Mouse (Mus musculus) layer of hippocampus, adult 8-10 months (tissue): ENCODE results near the gene Ttc7b. TPM values are rescaled to one million over a fixed set of nuclear protein-coding genes. Genes with fewer than 3 reads are reported as not detected.

Experiments used
- DNase-seq, 2 experiments: peaks; one replicate each; pipeline ENCODE4 v3.0.0; 2022; ENCODE audit warnings: low spot score in 2 of 2
- total RNA-seq, 4 experiments: library from RNA; stranded (reverse); gene quantifications; 2 replicates each; pipeline ENCODE4 v1.2.4; 2022

The Ttc7b gene
- total RNA-seq, 4 experiments from 2014 or later, result 160 to 184 (median 174) TPM

DNA sequence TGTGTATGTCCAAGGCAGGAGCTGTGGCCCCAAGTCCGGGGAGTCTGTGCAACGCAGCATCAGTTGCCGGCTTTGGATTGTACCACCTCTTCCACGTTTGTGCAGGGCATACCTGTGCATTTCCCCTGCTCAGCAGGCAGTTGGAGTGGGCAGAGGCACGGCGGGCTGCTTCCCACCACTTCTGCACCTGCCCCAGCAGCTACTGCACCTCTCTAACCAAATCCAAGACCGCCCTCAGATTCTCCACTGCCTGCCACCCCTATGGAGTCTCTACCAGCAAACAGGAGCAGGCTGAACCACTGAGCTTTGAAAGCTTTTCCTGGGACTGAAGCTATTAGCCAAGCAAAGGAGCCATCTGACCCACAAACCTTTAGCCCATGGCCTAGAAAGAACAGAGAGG lies 30.8 kb downstream of the Ttc7b start:
- no peak for DNase-seq

DNA sequence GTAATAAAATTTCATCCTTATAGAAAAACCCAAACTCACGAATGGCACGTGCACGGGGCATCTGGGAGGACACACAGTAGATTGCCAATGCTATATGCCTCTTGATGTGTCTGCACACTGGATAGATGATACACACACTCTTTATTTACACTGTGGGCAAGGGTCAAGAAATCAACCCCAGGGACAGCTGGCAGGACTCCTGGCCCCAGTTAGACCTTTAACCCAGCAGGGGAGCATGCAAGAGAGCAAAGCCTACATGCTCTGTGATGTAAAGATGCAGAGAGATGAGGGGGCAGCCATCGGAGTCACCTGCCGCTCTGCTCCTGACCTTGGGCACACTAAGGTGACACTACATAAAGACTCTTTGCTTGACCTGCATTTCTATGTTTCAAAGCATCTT lies 32.3 kb downstream of the Ttc7b start:
- no peak for DNase-seq

DNA sequence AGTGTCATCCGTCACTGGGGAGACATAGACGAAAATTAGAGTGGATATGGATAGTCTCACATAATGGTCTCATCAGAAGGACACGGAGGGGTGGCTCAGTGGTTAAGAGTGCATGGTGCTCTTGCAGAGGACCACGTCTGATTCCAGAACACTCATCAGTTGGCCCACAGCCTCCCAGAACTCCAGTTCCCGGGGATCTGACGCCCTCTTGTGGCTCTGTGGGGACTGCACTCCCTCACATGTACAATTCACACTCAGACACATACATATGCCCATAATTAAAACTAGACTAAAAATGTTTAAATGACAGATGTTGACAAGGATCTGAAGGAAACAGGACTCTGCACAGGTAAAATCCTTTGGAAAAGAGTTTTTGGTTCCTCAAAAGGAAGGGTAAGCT lies 34.4 kb downstream of the Ttc7b start:
- no peak for DNase-seq

DNA sequence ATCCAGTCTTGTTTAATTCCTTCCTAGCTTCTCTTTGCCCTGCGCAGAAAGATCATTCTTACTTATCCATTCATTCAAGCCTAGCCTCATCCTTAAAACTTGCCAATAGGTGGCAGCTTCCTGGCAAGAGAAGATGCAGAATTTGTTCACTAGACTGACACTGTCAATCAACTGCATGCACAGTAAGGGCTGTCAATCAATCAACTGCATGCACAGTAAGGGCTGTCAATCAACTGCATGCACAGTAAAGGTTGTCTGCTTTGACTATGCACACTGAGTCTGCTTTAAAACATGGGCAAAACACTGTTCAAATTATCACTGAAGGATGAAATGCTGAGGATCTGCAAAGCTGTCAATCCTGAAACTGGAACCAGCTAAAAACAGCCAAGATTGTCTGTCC lies 37.6 kb downstream of the Ttc7b start:
- no peak for DNase-seq

DNA sequence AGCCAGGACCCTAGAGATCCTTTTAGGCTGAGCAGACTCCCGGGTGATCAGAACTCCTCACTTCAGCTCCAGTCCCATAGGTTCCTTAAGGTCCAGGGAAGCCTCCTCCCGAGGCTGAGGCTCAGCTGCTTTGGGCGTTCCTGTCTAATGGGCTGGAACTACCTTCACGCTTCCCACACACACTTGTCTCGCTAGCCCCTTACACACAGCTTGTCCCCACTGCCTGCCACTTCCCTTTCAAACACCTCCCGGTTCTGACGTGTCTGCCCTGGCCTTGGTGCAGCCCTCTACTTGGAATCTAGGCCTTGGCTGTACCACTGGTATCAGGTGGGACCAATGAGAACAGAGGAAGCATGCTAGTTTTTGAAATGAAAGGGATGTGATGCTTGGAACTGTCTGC lies 38.4 kb downstream of the Ttc7b start:
- DNase-seq, result no peak

DNA sequence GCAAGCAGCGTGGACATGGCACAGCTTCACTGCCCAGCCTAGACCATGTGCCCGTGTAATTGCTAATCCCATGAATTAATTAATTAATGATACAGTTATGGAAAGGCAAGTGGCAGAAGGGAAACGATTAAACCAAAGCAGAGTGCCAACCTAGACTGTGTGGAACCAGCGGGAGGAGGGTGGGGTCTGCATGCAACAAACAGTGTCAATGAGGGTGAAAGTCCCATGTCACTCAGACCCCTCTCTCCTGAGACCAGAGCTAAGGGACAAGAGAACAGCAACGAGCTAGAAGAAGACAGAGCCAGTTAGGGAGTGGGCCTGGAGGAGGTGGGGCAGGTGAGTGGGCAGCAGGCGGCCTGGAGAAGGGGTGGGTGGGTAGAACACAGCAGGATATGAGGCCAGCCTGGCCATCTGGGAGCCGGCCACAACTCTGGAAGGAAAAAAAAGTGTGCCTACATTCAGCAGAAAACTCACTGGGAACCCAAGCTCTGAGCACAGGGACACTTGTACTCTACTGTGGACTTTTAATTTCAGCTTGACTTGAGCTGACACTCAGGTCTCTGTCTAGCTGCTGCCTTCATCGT lies 39.1 kb downstream of the Ttc7b start:
- DNase-seq, result no peak

DNA sequence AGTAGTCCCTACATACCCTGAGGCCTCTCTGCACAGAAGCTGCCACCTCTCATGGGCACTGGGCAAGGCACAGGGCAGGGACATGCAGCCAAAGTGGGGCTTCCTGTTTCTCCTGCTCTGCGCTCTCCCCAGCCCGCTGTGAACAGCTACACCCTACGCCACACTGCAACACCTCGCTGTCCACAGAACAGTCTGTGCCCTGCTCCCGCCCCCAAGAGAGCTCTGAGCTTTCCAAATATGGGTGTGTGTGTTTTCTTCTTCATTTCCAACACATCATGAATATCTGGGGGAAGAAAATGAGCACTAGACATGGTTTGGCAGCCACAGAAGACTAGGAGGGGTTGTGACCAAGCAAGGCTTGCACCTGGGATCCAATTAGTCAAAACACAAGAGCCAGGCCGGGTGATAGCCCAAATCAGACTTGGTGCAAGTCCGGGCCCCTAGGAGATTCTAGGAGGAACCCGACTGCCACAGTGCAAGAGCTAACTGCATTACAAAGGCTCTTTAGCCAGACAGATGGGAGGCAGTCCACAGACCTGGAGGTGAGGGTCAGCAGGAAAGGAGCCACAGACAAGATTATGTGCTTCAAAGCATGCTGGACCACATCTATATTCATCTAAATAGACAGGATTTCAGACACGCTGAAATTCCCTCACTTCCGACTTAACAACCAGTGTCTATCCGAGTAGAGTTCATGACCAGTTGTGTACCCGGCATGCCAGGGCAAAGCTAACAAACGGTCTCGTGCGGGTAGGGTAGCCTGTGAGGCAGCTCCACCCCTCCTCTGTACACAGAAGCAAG lies 39.8 kb downstream of the Ttc7b start:
- DNase-seq, result peak in 1 of 2 experiments; percentile 45

DNA sequence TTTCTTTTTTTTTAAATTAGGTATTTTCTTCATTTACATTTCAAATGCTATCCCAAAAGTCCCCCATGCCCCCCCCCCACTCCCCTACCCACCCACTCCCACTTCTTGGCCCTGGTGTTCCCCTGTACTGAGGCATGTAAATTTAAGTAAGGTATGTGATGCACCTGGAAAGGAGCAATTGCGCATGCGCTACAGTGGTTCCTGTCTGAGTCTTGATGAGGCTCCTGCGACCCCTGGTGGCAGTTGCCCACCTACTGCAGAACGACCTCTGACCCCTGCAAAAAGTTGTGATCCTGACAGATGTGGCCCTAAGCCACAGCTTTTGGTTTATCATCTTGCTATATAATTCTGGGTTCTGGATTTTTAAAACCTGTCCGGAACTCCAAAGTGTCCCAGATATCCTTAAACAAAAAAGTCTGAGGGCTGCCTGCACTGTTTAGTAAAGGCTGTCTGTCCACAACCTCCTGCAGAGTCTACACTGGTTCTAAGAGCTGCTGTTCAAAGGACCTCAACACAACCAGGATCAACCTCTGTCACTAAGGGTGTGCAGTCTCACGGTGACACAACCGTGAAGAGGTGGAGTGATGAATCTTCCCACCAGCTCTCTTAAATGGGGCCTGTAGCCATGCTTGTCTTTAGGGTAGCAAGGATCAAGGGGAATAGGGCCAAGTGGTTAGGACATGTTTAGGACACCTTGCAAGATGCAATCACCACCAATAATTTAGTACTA lies 40.6 kb downstream of the Ttc7b start:
- DNase-seq, result peak in 1 of 2 experiments; percentile 47

DNA sequence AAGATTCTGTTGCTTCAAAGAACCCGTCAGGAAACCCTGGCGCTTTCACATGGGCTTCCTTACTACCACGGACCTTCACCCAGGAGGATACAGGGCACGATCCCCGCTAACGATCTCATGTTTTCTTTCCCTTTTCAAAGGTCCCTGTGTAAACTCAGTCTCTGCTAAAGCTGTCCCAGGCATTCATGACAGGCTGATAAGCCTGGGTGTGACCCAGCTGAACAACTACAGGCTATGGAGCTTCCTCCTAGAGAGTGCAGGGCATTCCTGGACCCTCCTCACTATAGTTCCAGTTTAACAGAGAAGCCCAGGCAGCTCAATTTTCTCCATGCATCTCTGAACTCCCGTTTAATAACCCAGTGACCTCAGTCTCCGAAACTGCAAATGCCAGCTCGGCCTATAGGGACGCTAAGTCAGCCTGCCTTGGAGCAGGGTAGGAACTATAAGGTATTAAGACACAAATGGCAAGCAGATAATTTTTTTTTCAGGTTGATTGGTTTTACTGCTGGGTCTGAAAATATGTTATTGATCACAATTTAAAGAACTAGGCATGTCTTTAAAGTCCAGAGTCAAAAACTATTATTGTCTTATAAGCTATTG lies 41.3 kb downstream of the Ttc7b start:
- DNase-seq, result no peak

DNA sequence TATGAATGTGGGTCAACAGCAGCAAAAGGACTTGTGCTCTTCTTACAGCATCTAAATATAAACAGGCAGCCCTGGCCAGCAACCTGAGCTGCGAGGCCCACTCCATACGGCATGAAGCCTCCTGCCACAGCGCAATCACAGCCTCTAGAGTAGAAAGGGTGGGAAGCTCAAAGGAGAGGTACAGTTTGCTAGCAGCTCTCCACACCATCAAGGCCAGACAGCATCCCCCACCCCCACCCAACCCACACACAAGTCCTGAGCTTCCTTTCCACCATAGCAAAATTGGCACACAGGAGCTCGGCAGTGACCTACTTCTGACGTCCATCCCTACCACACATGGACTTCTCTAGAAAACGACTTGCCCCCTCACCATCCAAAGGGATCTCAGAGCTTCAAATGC lies 42.0 kb downstream of the Ttc7b start:
- DNase-seq, result no peak

DNA sequence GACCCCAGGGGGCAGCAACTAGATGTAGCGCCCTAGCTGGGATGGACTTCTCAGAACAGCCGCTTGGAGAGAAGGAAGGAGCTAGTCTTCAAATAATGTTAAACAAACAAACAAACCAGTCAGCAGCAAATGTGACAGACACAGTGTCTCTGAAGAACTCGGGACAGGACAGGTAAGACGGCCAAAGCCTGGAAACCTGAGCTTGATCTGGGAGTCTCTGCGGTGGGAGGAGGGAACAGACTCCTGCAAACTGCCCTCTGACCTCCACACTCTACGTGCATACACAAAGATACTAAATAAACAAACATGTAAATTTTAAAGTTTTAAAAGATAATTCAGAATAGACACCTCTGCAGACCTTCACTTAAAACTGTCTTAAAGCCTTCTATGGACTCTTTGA lies 42.5 kb downstream of the Ttc7b start:
- no peak for DNase-seq

DNA sequence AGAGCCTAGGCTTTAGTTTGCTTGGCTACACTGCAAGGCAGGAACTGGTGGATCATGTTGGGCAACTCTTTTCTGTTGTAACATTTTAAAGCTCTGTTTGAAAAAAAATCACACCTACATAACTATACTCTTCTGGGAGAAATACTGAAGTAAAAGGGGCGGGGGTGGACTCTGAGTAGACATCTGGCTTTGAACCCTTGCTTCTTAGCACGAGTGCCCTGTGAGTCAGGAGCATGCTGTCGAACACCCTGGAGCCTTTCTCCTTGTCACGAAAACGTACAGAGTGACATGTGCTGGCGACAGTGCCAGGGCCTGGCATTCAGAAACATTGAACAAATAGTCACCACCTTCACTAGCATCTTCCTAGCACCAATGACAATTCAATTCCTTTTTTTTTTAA lies 43.2 kb downstream of the Ttc7b start:
- no peak for DNase-seq

DNA sequence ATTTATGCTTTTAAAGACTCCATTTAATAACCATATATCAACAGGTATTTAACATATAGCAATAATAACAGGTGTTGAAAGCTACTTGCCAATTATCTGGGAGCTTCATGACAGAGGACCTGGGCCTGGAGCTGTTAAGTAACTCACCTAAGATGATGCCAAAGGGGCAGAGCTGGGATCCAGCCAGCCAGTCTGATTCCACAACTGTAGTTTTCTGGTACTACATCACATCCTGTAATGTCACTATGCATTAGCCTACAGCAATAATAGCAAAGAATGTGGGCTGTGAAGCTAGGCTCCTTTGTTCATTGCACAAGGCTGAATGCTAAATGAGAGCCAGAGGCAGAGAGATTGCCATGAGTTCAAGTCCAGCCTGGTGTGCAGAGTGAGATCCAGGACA lies 44.3 kb downstream of the Ttc7b start:
- no peak for DNase-seq

DNA sequence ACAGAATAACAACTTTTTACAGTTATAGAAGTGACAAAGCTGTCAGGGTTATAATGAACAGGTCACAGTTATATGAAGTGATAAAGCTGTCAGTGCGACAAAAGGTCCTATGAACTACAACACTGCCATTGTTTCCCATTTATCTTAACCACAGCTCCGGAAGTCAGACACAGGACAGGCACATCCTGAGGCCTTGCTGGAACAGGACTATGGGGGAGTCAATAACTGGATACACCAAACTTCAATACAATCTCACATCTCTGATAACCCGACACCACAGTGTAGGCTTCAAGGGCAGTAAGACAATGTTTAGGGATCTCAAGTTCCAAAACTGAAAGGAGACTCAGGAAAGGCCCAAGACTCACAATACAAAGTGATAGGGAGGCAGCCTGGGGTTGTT lies 45.1 kb downstream of the Ttc7b start:
- DNase-seq, result no peak

DNA sequence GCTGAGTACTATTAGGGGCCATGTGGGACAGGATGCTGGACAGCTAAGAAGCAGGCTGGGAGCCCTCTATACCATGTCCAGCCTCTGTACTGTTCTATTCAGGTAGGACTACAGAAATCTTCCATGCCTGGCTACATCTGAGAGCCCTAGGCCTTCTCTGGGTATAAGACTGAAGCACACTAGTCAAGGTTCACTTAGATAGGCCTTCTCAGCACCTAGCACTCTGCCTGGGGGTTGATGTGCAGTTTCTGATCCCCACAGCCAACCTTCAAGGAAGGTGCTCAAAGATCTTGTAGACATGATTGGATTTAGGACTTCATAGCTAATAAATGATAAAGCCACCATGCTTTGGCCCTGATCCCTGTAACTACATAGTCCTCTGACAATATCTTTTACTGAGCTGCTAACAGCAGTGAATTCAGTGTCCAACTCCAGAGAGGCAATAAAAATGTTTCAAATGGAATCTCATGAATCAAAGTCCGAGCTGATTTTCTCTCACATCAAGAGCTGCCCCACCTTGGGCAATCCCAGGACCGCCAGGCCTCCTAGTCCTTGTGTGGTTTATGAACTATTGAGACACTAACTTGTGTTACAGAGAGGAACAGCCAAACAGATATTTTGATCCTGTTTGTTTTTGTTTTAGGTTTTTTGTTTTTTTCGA lies 45.8 kb downstream of the Ttc7b start:
- no peak for DNase-seq

DNA sequence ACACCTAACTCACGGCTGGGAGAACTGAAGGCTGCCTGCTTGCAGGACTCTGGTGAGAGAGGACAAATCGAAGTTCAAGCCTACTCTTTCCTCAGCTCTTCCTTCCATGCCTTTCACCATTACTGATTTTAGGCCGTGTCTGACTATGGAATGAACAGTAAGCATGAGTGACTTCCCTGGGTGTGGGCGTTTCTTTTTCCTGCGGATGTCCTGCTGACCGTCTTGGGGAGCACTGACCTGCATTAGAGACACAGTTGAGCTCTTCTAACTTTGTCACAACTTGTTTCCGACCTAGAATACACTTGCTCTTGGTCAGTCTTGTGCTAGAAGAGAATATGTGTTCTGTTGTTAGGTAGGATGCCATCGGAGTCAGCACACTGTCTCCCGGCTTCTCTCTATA lies 50.3 kb downstream of the Ttc7b start:
- no peak for DNase-seq

DNA sequence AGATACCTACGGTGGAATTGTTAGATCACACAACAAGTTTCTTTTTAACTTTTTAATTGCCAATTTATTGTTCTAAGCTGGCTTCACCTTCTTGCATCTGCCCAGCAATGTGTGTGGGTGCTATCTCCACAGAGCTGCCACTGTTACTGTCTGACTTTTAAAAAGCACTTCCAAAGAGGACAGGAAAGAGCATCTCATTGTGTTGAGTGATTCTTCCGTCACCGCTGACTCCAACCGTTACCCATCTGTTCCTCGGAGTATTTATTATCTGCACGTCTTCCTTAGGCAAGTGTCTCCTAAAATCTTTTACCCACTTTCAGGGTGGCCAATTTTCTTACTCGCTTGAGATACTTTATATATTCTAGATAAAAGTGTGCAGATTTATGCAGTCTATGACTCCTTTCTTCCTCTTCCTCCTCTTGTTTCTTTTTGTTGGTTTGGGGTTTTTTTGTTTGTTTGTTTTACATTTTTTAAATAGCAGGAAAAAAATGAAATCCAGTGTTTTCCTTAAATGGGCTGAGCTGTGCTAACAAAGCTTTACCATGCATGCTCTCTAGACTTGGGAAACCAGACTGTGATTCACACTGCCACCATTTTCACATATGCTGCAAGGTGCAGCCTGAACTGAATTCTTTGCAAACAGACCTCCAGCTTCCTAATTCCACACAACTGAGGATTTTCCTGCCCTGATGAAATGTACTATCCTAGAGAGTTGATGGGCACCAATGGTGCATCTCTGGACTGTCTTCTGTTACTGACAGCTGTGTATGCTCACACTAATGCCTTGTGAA lies 50.9 kb downstream of the Ttc7b start:
- no peak for DNase-seq

DNA sequence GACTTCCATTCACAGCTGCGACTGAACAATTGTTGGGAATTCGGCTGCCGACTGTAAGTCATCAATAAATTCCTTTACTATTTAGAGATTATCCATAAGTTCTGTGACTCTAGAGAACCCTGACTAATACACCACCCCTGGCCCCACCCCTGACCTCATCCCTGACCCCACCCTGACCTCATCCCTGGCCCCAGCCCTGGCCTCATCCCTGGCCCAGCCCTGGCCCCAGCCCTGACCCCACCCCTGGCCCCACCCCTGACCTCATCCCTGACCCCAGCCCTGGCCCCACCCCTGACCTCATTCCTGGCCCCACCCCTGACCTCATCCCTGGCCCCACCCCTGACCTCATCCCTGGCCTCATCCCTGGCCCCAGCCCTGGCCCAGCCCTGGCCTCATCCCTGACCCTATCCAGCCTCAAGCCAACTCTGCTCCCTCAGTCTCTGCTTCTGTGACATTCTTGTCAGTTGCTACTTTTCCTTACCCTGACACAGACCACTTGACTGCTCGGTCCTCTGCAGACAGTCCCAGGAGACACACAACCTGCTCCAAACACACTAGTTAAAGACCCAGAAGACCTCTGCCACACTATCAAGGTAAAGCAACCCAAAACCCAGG lies 55.4 kb downstream of the Ttc7b start:
- DNase-seq, result no peak

DNA sequence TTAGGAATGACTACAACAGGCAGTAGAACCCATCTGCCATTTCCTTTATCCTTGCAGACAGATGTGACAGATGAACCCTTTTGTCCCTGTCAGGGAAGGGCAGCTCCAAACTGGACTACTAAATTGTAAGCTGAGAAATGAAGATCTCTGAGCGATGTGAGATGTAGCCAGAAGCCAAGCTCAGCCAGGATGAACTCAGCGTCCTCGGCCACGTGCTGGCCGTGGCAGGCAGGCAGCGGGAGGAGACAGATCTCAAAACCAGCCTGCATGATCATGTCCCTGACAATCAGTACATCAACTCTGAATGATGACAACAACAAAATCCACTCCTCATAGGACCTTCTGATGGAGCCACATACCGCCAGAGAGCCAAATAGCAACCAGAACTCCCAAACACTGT lies 62.9 kb downstream of the Ttc7b start:
- DNase-seq, result no peak

DNA sequence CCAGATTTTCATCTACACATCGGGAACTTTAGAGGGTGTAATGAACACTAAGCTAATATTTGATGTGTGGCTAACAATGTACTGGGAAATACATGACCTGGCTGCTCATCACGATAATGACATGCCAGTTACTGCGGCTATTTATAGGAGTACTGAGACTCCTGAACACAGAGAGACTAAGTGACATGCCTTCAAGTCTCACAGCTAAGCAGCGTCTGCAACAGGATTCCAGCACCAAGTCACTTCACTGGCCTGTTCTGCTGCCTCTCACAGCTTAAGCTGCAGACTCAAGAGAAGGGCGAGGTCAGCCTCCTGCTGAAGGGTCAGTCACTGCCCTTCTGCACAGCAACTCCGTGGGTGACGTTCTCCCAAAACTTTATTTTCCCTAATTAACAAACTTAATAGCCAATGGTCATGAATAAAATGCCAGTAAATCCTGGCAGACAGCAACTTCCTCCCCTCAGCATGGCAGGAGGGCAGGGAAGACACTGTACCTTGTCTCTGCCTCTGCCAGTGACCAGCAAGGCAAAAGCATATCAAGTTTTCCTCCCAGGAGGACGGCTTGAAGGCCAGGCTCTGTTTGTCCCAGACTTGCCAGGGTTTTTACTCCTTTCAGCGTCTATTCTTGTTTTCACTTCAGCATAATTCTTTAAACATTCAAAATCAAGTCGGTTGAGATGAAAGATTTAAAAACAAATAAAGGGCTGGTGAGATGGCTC lies 64.2 kb downstream of the Ttc7b start:
- no peak for DNase-seq
